Mouse (Mus musculus): ENCODE results near the gene Olfr692. TPM values are rescaled to one million over a fixed set of nuclear protein-coding genes. Genes with fewer than 3 reads are reported as not detected.
"Not testable (repeated sequence)": the region's sequence is repeated elsewhere in the genome, so short reads cannot be mapped to it uniquely, and the experiment has no call there.

Olfr692 gene
- total and polyA plus RNA-seq, 2 experiments from 2014 or later, result not detected

- DNase-seq (ENCODE audit: low spot score), result no peak
- Histone ChIP-seq H3K36me3 (ENCODE audit: insufficient read depth, low read length) (no peaks in the 10 kb centered on the region), H3K27me3 (ENCODE audit: insufficient read depth, low read length) (no peaks in the 10 kb centered on the region), H3K9ac (replicated peaks; ENCODE audit: low read length) (peak overlapping the region; percentile 71), H3K4me1 (ENCODE audit: insufficient read depth, low read length) (peaks cover 10% of the 10 kb centered on the region; the same call in 1 of the 2 replicates), H3K27ac (peak overlapping the region; percentile 37; the same call in 1 of the 2 replicates), H3K9me3 (ENCODE audit: low read length) (no peaks in the 10 kb centered on the region), H3K4me3 (ENCODE audit: low read length) (peak overlapping the region; percentile 63), H3K4me2 (ENCODE audit: low read depth, low read length) (peak overlapping the region; percentile 58)
- WGBS, result 2% methylated on average over 25 of the region's 25 CpGs
- TF ChIP-seq CTCF (IDR thresholded peaks at IDR 0.05; ENCODE audit: low read depth), result no peak
- ATAC-seq, result peak; percentile 59; the same call in 1 of the 2 replicates
Measured at GRCm38 (mm10) chr7:105399058-105399934, 31.3 kb downstream of the Olfr692 start.

GRCm38 (mm10) chr7:105399935-105400624 lies 32.0 kb downstream of the Olfr692 start, which contains the start of gene Fam160a2:
TSS of gene Fam160a2 (minus strand) at chr7:105400054.
- peak; percentile 99 for ATAC-seq
- WGBS, result 1% methylated on average over 50 of the region's 55 CpGs
- H3K4me3 ChIP-seq (ENCODE audit: low read length), result peak within 1 kb of the TSS; percentile 63

GRCm38 (mm10) chr7:105404268-105404667 lies 36.2 kb downstream of the Olfr692 start, which contains the start of gene Cnga4:
TSS of gene Cnga4 (plus strand) at chr7:105404568.
- H3K36me3 ChIP-seq (ENCODE audit: insufficient read depth, low read length), result no peaks in the 10 kb centered on the region
- no peak within 1 kb of the TSS for H3K4me3 ChIP-seq (ENCODE audit: low read length)
- H3K9ac ChIP-seq (replicated peaks; ENCODE audit: low read length), result no peak within 1 kb of the TSS
- no peaks in the 10 kb centered on the region for H3K9me3 ChIP-seq (ENCODE audit: low read length)
- H3K27ac ChIP-seq, result no peak within 1 kb of the TSS
- no peak for DNase-seq (ENCODE audit: low spot score)
- H3K27me3 ChIP-seq (ENCODE audit: insufficient read depth, low read length), result no peaks in the 10 kb centered on the region
- 0 out of 2 replicates have a peak, but pooled peaks cover 3% of the 10 kb centered on the region for H3K4me1 ChIP-seq (ENCODE audit: insufficient read depth, low read length)
- WGBS, result 83% methylated on average over 5 of the region's 5 CpGs
- no peak within 1 kb of the TSS for H3K4me2 ChIP-seq (ENCODE audit: low read depth, low read length)
- no peak for TF ChIP-seq CTCF (IDR thresholded peaks at IDR 0.05; ENCODE audit: low read depth)
- no peak for ATAC-seq

More at GRCm38 (mm10) chr7:105399935-105400624, 32.0 kb downstream of the Olfr692 start, which contains the start of gene Fam160a2:
- Histone ChIP-seq H3K36me3 (ENCODE audit: insufficient read depth, low read length) (no peaks in the 10 kb centered on the region), H3K9ac (replicated peaks; ENCODE audit: low read length) (peak within 1 kb of the TSS; percentile 71), H3K4me2 (ENCODE audit: low read depth, low read length) (peak within 1 kb of the TSS; percentile 64), H3K4me1 (ENCODE audit: insufficient read depth, low read length) (peaks cover 10% of the 10 kb centered on the region; the same call in 1 of the 2 replicates), H3K27me3 (ENCODE audit: insufficient read depth, low read length) (no peaks in the 10 kb centered on the region), H3K9me3 (ENCODE audit: low read length) (no peaks in the 10 kb centered on the region), H3K27ac (peak within 1 kb of the TSS; percentile 79)
- peak; percentile 100 for DNase-seq (ENCODE audit: low spot score)
- no peak for TF ChIP-seq CTCF (IDR thresholded peaks at IDR 0.05; ENCODE audit: low read depth)

- Histone ChIP-seq H3K27ac (no peak overlapping the region), H3K9ac (replicated peaks; ENCODE audit: low read length) (no peak overlapping the region), H3K27me3 (ENCODE audit: insufficient read depth, low read length) (no peaks in the 10 kb centered on the region), H3K4me1 (ENCODE audit: insufficient read depth, low read length) (no peaks in the 10 kb centered on the region), H3K4me2 (ENCODE audit: low read depth, low read length) (no peak overlapping the region), H3K4me3 (ENCODE audit: low read length) (no peak overlapping the region), H3K9me3 (ENCODE audit: low read length) (no peaks in the 10 kb centered on the region), H3K36me3 (ENCODE audit: insufficient read depth, low read length) (no peaks in the 10 kb centered on the region)
- WGBS, result 75% methylated on average over 1 of the region's 1 CpGs
- no peak for TF ChIP-seq CTCF (IDR thresholded peaks at IDR 0.05; ENCODE audit: low read depth)
- ATAC-seq (no peak), DNase-seq (ENCODE audit: low spot score) (no peak)
Measured at GRCm38 (mm10) chr7:105406322-105406721, 38.3 kb downstream of the Olfr692 start.

- DNase-seq (ENCODE audit: low spot score) (peak; percentile 72), ATAC-seq (peak; percentile 33; the same call in 1 of the 2 replicates)
- not testable (repeated sequence) for H3K27me3 ChIP-seq (ENCODE audit: insufficient read depth, low read length); H3K9me3 ChIP-seq (ENCODE audit: low read length); H3K27ac ChIP-seq; H3K4me2 ChIP-seq (ENCODE audit: low read depth, low read length); H3K4me1 ChIP-seq (ENCODE audit: insufficient read depth, low read length); H3K9ac ChIP-seq (replicated peaks; ENCODE audit: low read length); H3K36me3 ChIP-seq (ENCODE audit: insufficient read depth, low read length); H3K4me3 ChIP-seq (ENCODE audit: low read length)
- TF ChIP-seq CTCF (IDR thresholded peaks at IDR 0.05; ENCODE audit: low read depth), result peak; percentile 92
- 61% methylated on average over 8 of the region's 8 CpGs for WGBS
Measured at GRCm38 (mm10) chr7:105411874-105412632, 44.0 kb downstream of the Olfr692 start.

GRCm38 (mm10) chr7:105414385-105414784 lies 46.4 kb downstream of the Olfr692 start:
- no peaks in the 10 kb centered on the region for H3K9me3 ChIP-seq (ENCODE audit: low read length)
- DNase-seq (ENCODE audit: low spot score) (no peak), ATAC-seq (no peak)
- WGBS, result 49% methylated on average over 6 of the region's 6 CpGs
- no peak for TF ChIP-seq CTCF (IDR thresholded peaks at IDR 0.05; ENCODE audit: low read depth)
- H3K4me2 ChIP-seq (ENCODE audit: low read depth, low read length), result no peak overlapping the region
- H3K27me3 ChIP-seq (ENCODE audit: insufficient read depth, low read length), result no peaks in the 10 kb centered on the region
- H3K4me3 ChIP-seq (ENCODE audit: low read length), result no peak overlapping the region
- no peak overlapping the region for H3K9ac ChIP-seq (replicated peaks; ENCODE audit: low read length)
- no peak overlapping the region for H3K27ac ChIP-seq
- no peaks in the 10 kb centered on the region for H3K4me1 ChIP-seq (ENCODE audit: insufficient read depth, low read length)
- no peaks in the 10 kb centered on the region for H3K36me3 ChIP-seq (ENCODE audit: insufficient read depth, low read length)
